Mouse (Mus musculus): ENCODE data around the gene Dvl3.

- TF ChIP-seq GATA1 (IDR thresholded peaks at IDR 0.05; ENCODE audit: borderline replicate concordance, low read length) (no peak), FLI1 (IDR thresholded peaks at IDR 0.05; ENCODE audit: low read length) (no peak)
These were observed 23.7 kb downstream of the Dvl3 start for GRCm38 (mm10) chr16:20540438-20540837.
